Mouse (Mus musculus) midbrain, embryonic 14.5 days (tissue): ENCODE data around the gene Cep85l. TPM values are rescaled to one million over a fixed set of nuclear protein-coding genes. Genes with fewer than 3 reads are reported as not detected.

Source experiments
- ATAC-seq: fragments of 200-750 bp; cut with Nextera tagmentation; 2 replicates; pipeline ENCODE4 v1.8.0; 2017; ENCODE audit warnings: moderate number of reproducible peaks, moderate library complexity; ENCODE audit not compliant: low FRiP score, low TSS enrichment
- DNase-seq: peaks from one replicate; pipeline ENCODE4 v3.0.0-alpha.2; 2015
- H3K27ac ChIP-seq: fragments of 300-500 bp; sonication (generic); replicated peaks from 2 replicates; pipeline ENCODE4 v1.5.1; 2014; ENCODE audit warnings: mild to moderate bottlenecking, low read depth, low read length, moderate library complexity
- H3K27me3 ChIP-seq: fragments of 300-500 bp; sonication (generic); 2 replicates; pipeline ENCODE4 v1.6.1; 2014; ENCODE audit warnings: low read length, control low read depth, mixed read lengths; ENCODE audit not compliant: control insufficient read depth, insufficient read depth
- H3K36me3 ChIP-seq: fragments of 300-500 bp; sonication (generic); 2 replicates; pipeline ENCODE4 v1.6.1; 2014; ENCODE audit warnings: low read length, control low read depth; ENCODE audit not compliant: control insufficient read depth, insufficient read depth
- H3K4me1 ChIP-seq: fragments of 300-500 bp; sonication (generic); 2 replicates; pipeline ENCODE4 v1.6.1; 2014; ENCODE audit warnings: mild to moderate bottlenecking, antibody characterized with exemption, low read length, control low read depth; ENCODE audit not compliant: control insufficient read depth, insufficient read depth
- H3K4me2 ChIP-seq: fragments of 300-500 bp; sonication (generic); 2 replicates; pipeline ENCODE4 v1.6.1; 2014; ENCODE audit warnings: mild to moderate bottlenecking, low read length, moderate library complexity
- H3K4me3 ChIP-seq: fragments of 300-500 bp; sonication (generic); replicated peaks from 2 replicates; pipeline ENCODE4 v1.5.1; 2014; ENCODE audit warnings: low read depth, low read length
- H3K9ac ChIP-seq: fragments of 300-500 bp; sonication (generic); replicated peaks from 2 replicates; pipeline ENCODE4 v1.6.1; 2014; ENCODE audit warnings: mild to moderate bottlenecking, low read length, moderate library complexity
- H3K9me3 ChIP-seq: fragments of 300-500 bp; sonication (generic); 2 replicates; pipeline ENCODE4 v1.6.1; 2016; ENCODE audit warnings: low read length, control low read depth, mixed read lengths; ENCODE audit not compliant: control insufficient read depth
- WGBS: fragments of 180-500 bp; shearing (Covaris S2); extraction: QIAGEN DNeasy Blood & Tissue Kit; methylation state at CpG from one replicate; pipeline ENCODE4 v1.1.7; 2014; 5-methylcytosine and 5-hydroxymethylcytosine counted together
- polyA plus RNA-seq: library from polyadenylated mRNA; unstranded; fragments of >200 nt; fragmentation: Nextera tagmentation; extraction: Ambion mirVana; gene quantifications from 2 replicates; pipeline ENCODE4 v1.2.1, GENCODE M21; 2014

The Cep85l gene
- polyA plus RNA-seq, 1 experiment from 2014 or later: 8.3 TPM

DNA sequence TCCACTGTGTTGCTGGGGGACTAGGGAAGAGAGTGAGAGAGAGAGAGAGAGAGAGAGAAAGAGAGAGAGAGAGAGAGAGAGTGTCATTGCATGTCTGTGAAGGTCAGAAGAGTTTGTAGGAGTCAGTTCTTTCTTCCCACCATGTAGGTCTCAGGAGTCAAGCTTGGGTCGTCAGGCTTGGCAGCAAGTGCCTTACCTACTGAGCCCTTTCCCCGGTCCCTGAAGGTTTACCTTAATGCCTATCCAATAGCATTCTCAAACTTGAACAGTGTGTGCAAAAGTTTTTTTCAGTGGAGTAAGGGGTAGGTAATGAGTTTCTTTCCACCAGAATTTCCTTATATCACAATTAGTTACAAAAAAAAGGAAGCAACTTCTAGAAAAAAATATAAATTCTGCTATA, 40.7 kb downstream of the Cep85l start:
- 70% methylated on average over 2 of the region's 2 CpGs for WGBS
- no peak overlapping the region for H3K9ac ChIP-seq
- H3K27me3 ChIP-seq: no peaks in the 10 kb centered on the region
- no peak overlapping the region for H3K27ac ChIP-seq
- DNase-seq (no peak), ATAC-seq (no peak)
- no peaks in the 10 kb centered on the region for H3K9me3 ChIP-seq
- no peaks in the 10 kb centered on the region for H3K4me1 ChIP-seq
- no peak overlapping the region for H3K4me3 ChIP-seq
- H3K4me2 ChIP-seq: no peak overlapping the region
- H3K36me3 ChIP-seq: no peaks in the 10 kb centered on the region

DNA sequence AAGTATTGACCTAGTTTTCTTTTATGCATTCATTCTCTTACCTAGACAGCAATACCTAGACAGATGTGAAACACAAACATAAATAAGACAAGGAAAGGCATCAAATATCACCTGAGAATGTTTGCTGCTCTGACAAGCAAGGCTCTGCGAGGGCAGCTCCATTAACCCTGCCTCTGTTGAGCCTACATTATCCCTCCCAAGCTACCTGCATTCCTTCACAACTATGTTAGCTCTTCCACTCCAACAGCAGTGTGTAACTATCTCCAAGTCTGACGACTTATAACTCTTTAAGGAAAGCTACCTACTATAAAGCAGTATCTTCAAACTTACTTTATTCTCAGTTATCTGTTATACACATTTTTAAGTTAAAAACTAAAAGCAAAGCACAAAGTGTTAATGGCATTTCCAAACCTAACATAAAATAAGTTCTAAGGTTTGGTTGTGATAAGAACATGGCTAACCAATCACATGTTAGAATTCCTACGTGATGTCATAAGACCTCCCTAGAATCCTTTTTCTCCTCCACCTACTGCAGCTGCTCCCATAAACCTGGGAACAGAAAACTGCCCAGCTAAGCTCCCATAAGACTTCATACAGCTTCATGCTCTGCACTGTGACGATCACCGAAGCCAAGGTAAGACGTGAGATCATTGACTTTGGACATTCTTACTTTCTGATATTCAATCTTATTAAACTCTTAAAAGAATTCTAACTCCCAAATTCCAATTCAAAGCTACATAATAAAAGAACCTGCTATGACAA, 42.4 kb downstream of the Cep85l start, which contains the start of gene Pln:
Gene Pln, plus strand, starts transcription at position 506 of the 762 bp plus-strand sequence.
- H3K4me1 ChIP-seq: no peaks in the 10 kb centered on the region
- H3K27me3 ChIP-seq: no peaks in the 10 kb centered on the region
- H3K9me3 ChIP-seq: no peaks in the 10 kb centered on the region
- no peak within 1 kb of the TSS for H3K27ac ChIP-seq
- ATAC-seq (no peak), DNase-seq (no peak)
- no peak within 1 kb of the TSS for H3K9ac ChIP-seq
- H3K4me3 ChIP-seq: no peak within 1 kb of the TSS
- WGBS: 86% methylated on average over 6 of the region's 6 CpGs
- no peak within 1 kb of the TSS for H3K4me2 ChIP-seq
- H3K36me3 ChIP-seq: no peaks in the 10 kb centered on the region

DNA sequence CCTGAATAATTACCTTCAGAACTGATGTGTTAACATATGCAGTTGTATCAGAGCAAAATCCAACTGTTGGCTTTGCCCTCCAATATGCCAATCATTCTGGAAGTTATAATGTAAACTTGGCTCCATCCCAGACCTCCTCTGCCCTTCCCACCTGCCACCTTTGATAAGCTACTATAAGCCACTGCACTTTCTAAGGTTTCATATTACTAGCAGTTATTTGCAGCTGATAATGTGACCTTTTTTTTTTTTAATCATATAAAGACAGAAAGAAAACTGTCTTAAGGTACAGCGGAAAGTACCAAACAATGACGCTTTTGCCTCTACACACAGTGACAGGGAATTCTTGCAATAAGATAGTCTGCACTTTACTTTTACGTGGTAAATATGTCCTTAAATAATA, 43.8 kb downstream of the Cep85l start:
- Histone ChIP-seq H3K4me3 (no peak overlapping the region), H3K36me3 (no peaks in the 10 kb centered on the region), H3K4me2 (no peak overlapping the region), H3K9me3 (no peaks in the 10 kb centered on the region), H3K27me3 (no peaks in the 10 kb centered on the region), H3K4me1 (no peaks in the 10 kb centered on the region), H3K9ac (no peak overlapping the region), H3K27ac (no peak overlapping the region)
- WGBS: 95% methylated on average over 3 of the region's 3 CpGs
- no peak for ATAC-seq
- no peak for DNase-seq

- Histone ChIP-seq H3K4me3 (no peak overlapping the region), H3K27ac (no peak overlapping the region), H3K9ac (no peak overlapping the region), H3K4me1 (no peaks in the 10 kb centered on the region), H3K9me3 (no peaks in the 10 kb centered on the region), H3K4me2 (no peak overlapping the region), H3K27me3 (no peaks in the 10 kb centered on the region), H3K36me3 (no peaks in the 10 kb centered on the region)
- 92% methylated on average over 2 of the region's 2 CpGs for WGBS
- DNase-seq: no peak
- ATAC-seq: no peak
Measured at GRCm38 (mm10) chr10:53335266-53335665, 44.5 kb downstream of the Cep85l start.

- WGBS: 92% methylated on average over 2 of the region's 2 CpGs
- Histone ChIP-seq H3K4me1 (no peaks in the 10 kb centered on the region), H3K9me3 (no peaks in the 10 kb centered on the region), H3K27ac (no peak overlapping the region), H3K4me2 (no peak overlapping the region), H3K27me3 (no peaks in the 10 kb centered on the region), H3K9ac (no peak overlapping the region), H3K4me3 (no peak overlapping the region), H3K36me3 (no peaks in the 10 kb centered on the region)
- ATAC-seq (no peak), DNase-seq (no peak)
Measured at GRCm38 (mm10) chr10:53332752-53333151, 47.0 kb downstream of the Cep85l start.

GRCm38 (mm10) chr10:53329257-53329656, 50.5 kb downstream of the Cep85l start:
- WGBS: 85% methylated on average over 3 of the region's 3 CpGs
- ATAC-seq: no peak

GRCm38 (mm10) chr10:53326367-53326766, 53.4 kb downstream of the Cep85l start:
- Histone ChIP-seq H3K9me3 (no peaks in the 10 kb centered on the region), H3K27ac (no peak overlapping the region), H3K4me3 (no peak overlapping the region), H3K9ac (no peak overlapping the region), H3K27me3 (no peaks in the 10 kb centered on the region), H3K4me2 (no peak overlapping the region), H3K4me1 (no peaks in the 10 kb centered on the region), H3K36me3 (no peaks in the 10 kb centered on the region)
- no peak for ATAC-seq
- DNase-seq: no peak

More at GRCm38 (mm10) chr10:53329257-53329656, 50.5 kb downstream of the Cep85l start:
- Histone ChIP-seq H3K4me1 (no peaks in the 10 kb centered on the region), H3K9ac (no peak overlapping the region), H3K4me2 (no peak overlapping the region), H3K9me3 (no peaks in the 10 kb centered on the region), H3K27me3 (no peaks in the 10 kb centered on the region), H3K4me3 (no peak overlapping the region), H3K36me3 (no peaks in the 10 kb centered on the region), H3K27ac (no peak overlapping the region)
- no peak for DNase-seq

- no peaks in the 10 kb centered on the region for H3K27me3 ChIP-seq
- no peak overlapping the region for H3K9ac ChIP-seq
- no peak for DNase-seq
- no peak overlapping the region for H3K4me3 ChIP-seq
- H3K27ac ChIP-seq: no peak overlapping the region
- H3K4me1 ChIP-seq: no peaks in the 10 kb centered on the region
- no peak for ATAC-seq
- 94% methylated on average over 1 of the region's 1 CpGs for WGBS
- H3K9me3 ChIP-seq: no peaks in the 10 kb centered on the region
- H3K36me3 ChIP-seq: no peaks in the 10 kb centered on the region
- H3K4me2 ChIP-seq: no peak overlapping the region
Measured at GRCm38 (mm10) chr10:53324663-53325062, 55.1 kb downstream of the Cep85l start.

GRCm38 (mm10) chr10:53323367-53323766, 56.4 kb downstream of the Cep85l start:
- no peak overlapping the region for H3K27ac ChIP-seq
- no peak overlapping the region for H3K9ac ChIP-seq
- ATAC-seq: no peak
- H3K4me2 ChIP-seq: no peak overlapping the region
- no peak overlapping the region for H3K4me3 ChIP-seq
- H3K27me3 ChIP-seq: no peaks in the 10 kb centered on the region
- H3K9me3 ChIP-seq: no peaks in the 10 kb centered on the region
- H3K36me3 ChIP-seq: no peaks in the 10 kb centered on the region
- DNase-seq: no peak
- H3K4me1 ChIP-seq: no peaks in the 10 kb centered on the region
